Mouse (Mus musculus) sigmoid colon, adult 10 weeks (tissue): ENCODE measurements around the gene Tmem102. TPM values are rescaled to one million over a fixed set of nuclear protein-coding genes. Genes with fewer than 3 reads are reported as not detected.

Experiments
- polyA plus RNA-seq: library from polyadenylated mRNA; stranded (reverse); fragments of 350-450 nt; fragmentation: Illumina TruSeq; extraction: RNeasy Lipid Tissue Mini Kit (QIAGEN cat#74804); gene quantifications from one replicate; pipeline ENCODE4 v1.2.3, GENCODE M21; 2014; ENCODE audit warnings: low read depth, low replicate concordance

Tmem102 gene
- 11.7 TPM for polyA plus RNA-seq

GRCm38 (mm10) chr11:69804972-69805909 lies at the start of gene Tmem102:
Gene Tmem102, minus strand, starts transcription at chr11:69805624.

DNA sequence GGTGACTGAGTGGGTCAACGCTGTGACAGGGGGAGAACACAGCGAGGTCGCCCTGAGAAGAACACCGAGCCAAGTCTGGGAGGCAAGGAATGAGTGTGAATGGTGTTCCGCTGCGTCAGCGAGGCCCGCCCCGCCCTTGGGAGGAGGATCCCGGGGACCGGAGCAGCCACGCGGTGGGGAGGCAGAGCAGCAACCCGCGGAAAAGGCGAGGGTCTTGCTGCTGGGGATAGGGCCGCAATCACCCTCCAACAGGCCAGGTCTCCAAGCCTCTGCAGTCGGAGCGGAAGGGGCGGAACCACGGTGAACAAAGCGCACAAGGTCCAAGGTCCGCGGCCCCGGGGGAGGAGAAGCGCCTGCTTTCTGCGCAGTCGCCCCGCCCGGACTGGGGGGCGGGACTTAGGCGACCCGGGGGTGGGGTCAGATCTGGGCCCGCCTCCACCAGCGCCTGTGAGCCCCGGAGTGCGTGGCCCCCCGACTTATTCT lies 40.8 kb upstream of the Tmem102 start, which contains the start of gene Plscr3:
Gene Plscr3 (plus strand): TSS at position 179 of the 483 bp plus-strand sequence.

GRCm38 (mm10) chr11:69837952-69838713 lies 32.7 kb upstream of the Tmem102 start, which contains the start of gene Tmem256:
Gene Tmem256, plus strand, starts transcription at chr11:69838514.

DNA sequence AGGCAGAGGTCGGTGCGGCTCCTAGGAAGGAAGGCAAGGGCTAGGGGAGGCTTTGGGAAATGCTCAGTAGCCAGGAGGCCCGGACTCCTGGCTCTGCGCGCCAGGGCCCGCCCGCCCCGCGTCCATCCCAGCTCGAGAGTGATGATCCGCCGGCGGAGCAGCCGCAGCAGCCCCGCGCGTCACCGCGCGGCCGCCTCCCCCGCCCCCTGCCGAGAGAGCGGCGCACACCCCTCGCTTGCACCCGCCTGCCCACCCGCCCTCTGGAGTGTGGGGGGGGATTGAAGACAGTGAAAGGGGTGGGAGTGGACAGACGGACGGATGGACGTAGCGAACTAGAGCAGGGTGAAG lies 32.2 kb upstream of the Tmem102 start, which contains the start of gene Nlgn2:
Gene Nlgn2 (minus strand): TSS at position 181 of the 348 bp plus-strand sequence.

GRCm38 (mm10) chr11:69822080-69822479 lies 16.7 kb upstream of the Tmem102 start, which contains the start of gene Spem1:
Gene Spem1, minus strand, starts transcription at chr11:69822180.

GRCm38 (mm10) chr11:69818365-69818764 lies 12.9 kb upstream of the Tmem102 start, which contains the start of gene Spem2:
Gene Spem2, minus strand, starts transcription at chr11:69818465.

GRCm38 (mm10) chr11:69815155-69815554 lies 9.7 kb upstream of the Tmem102 start, which contains the start of gene Gm39566:
Gene Gm39566, minus strand, starts transcription at chr11:69815298.

DNA sequence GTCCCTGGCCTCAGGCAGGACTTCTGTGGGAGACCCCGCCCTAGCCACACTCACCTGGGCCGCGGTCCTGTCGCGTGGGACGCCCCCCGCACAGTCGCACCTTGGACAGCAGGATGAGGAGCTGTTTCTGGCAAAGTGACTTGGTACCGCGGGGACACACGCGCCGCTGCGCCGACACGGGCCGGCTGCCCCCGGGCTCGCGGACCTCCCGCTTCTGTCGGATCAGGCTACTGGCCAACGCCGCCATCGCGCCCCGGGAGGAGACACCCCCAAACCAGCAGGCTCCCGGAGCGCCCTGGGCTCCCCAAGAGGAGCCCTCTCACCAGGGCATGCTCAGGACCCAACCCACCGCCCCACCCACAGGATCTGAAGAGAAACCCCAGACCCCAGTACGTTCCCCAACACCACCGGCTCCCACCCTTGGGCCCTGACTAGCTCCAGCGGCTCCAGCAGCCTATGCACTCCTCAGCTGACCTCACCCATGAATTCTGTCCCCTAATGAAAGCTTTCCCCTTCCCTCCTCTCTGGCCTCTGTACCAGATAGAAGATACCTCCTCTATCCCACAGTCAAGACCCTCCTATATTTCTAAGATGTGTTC lies 3.9 kb downstream of the Tmem102 start, which contains the start of gene Fgf11:
Gene Fgf11 (minus strand): TSS at position 479 of the 599 bp plus-strand sequence.

DNA sequence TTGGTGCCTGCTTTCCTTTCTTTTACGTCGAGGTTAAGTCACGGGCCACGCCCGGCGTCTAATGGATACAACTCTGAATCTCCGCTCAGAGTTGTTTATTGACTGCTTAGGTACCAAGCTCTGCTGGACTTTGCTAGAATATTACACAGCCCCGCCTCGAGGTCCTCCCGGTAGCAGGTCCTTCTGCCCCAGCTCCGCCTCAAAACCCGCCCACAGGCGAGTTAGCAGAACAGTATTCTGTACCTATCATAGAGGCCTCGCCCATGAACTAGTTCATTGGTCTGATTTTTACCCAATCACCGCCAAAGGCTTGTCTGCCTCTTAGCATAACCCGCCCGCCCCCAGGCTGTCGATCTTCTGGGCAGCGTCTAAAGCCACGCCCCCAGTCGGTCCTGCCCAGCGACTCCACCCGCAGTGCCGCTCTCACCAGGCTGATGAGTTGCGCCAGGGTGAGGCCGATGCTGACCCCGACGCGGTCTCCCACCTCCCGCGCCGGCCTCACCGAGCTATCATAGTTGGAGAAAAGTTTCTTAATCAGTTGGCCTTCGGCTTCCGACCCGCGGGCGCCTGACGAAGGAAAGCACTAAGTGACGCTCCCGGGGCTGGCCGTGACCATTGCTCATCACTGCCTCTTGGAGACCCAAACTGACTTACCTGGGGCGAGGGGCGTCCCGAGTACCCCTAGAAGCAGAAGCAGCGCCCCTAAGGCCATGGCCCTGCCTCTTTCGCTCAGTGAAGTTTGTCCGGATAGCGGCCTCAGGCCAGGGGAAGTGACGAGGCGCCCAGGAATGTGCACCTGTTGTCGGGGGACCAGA lies 10.0 kb downstream of the Tmem102 start, which contains the start of gene Chrnb1:
Gene Chrnb1 (minus strand): TSS at position 776 of the 815 bp plus-strand sequence.

GRCm38 (mm10) chr11:69765221-69766125 lies 40.0 kb downstream of the Tmem102 start, which contains the start of gene Zbtb4:
Gene Zbtb4, plus strand, starts transcription at chr11:69765912.

DNA sequence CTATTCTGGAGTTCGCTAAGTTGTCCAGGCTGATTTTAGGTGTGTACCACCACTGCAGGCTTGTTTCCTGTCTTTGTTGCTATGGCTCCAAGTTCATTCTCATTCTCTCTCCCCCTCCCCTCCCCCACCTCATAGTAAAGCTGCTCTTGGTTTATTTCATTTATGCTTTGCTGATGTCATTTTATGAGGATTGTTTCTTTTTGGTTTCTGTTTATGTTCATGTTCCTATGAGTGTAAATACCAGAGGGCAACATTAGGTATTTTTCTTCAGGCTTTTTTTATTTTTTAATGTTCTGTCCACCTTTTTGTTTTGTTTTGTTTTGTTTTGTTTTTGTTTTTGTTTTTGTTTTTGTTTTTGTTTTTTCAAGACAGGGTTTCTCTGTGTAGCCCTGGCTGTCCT lies 43.6 kb downstream of the Tmem102 start, which contains the start of gene Slc35g3:
Gene Slc35g3 (minus strand): TSS at position 101 of the 400 bp plus-strand sequence.

DNA sequence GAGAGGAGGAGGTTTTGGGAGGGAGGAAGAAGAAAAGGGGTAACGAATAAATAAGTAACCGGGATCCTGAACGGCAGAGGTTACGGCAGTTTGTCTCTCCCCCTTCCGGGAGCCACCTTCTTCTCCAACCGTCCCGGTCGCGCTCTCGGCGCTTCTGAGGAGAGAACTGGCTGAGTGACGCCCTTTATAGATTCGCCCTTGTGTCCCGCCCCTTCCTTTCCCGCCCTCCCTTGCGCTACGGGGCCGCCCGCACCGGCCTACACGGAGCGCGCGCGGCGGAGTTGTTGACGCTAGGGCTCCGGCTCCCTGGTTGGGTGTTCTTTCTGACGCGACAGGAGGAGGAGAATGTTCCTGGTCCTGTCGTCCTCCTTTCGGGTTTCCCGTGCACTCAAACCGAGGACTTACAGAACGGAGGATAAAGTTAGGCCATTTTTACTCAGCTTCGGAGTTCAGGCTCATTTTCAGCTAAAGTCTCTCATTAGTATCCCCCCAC lies 46.9 kb downstream of the Tmem102 start, which contains the start of gene Polr2a:
Gene Polr2a (minus strand): TSS at position 160 of the 493 bp plus-strand sequence.

Other genes starting within 250 kb of the Tmem102 start
- 0.38 TPM for gene Efnb3, start 245.4 kb downstream of the Tmem102 start, polyA plus RNA-seq
- 1.9 TPM for gene Wrap53, start 225.4 kb downstream of the Tmem102 start, polyA plus RNA-seq
- gene Trp53, start 225.3 kb downstream of the Tmem102 start, polyA plus RNA-seq = 6.8 TPM
- gene Atp1b2, start 199.7 kb downstream of the Tmem102 start, polyA plus RNA-seq = 6.9 TPM
- gene Shbg, start 187.7 kb downstream of the Tmem102 start, polyA plus RNA-seq = not detected
- 1.7 TPM for gene Sat2, start 183.6 kb downstream of the Tmem102 start, polyA plus RNA-seq
- gene Fxr2, start 172.6 kb downstream of the Tmem102 start, polyA plus RNA-seq = 12.4 TPM
- gene Sox15, start 150.3 kb downstream of the Tmem102 start, polyA plus RNA-seq = not detected
- gene Mpdu1, start 143.0 kb downstream of the Tmem102 start, polyA plus RNA-seq = 20.3 TPM
- 2.6 TPM for gene Cd68, start 139.5 kb downstream of the Tmem102 start, polyA plus RNA-seq
- 463 TPM for gene Eif4a1, start 133.2 kb downstream of the Tmem102 start, polyA plus RNA-seq
- 129 TPM for gene Senp3, start 123.5 kb downstream of the Tmem102 start, polyA plus RNA-seq
- 38.2 TPM for gene Tnfsf13, start 119.8 kb downstream of the Tmem102 start, polyA plus RNA-seq
- gene Tnfsf12, start 109.8 kb downstream of the Tmem102 start, polyA plus RNA-seq = 1.6 TPM
- gene Tnfsfm13, start 109.5 kb downstream of the Tmem102 start, polyA plus RNA-seq = 8.2 TPM
- gene Polr2a, start 47.0 kb downstream of the Tmem102 start, polyA plus RNA-seq = 25.7 TPM
- gene Slc35g3, start 43.7 kb downstream of the Tmem102 start, polyA plus RNA-seq = not detected
- 17.7 TPM for gene Zbtb4, start 39.7 kb downstream of the Tmem102 start, polyA plus RNA-seq
- 4.0 TPM for gene Chrnb1, start 9.7 kb downstream of the Tmem102 start, polyA plus RNA-seq
- 9.5 TPM for gene Fgf11, start 3.8 kb downstream of the Tmem102 start, polyA plus RNA-seq
- not detected for gene Gm39566, start 9.7 kb upstream of the Tmem102 start, polyA plus RNA-seq
- gene Spem2, start 12.8 kb upstream of the Tmem102 start, polyA plus RNA-seq = not detected
- gene Spem1, start 16.6 kb upstream of the Tmem102 start, polyA plus RNA-seq = not detected
- gene Nlgn2, start 32.2 kb upstream of the Tmem102 start, polyA plus RNA-seq = 0.88 TPM
- 18.5 TPM for gene Tmem256, start 32.9 kb upstream of the Tmem102 start, polyA plus RNA-seq
- 0.98 TPM for gene Plscr3, start 40.8 kb upstream of the Tmem102 start, polyA plus RNA-seq
- 5.4 TPM for gene Tnk1, start 53.1 kb upstream of the Tmem102 start, polyA plus RNA-seq
- gene Tmem95, start 72.4 kb upstream of the Tmem102 start, polyA plus RNA-seq = not detected
- gene Kctd11, start 75.8 kb upstream of the Tmem102 start, polyA plus RNA-seq = 2.9 TPM
- 0.57 TPM for gene Acap1, start 89.9 kb upstream of the Tmem102 start, polyA plus RNA-seq
- gene 2810408A11Rik, start 95.4 kb upstream of the Tmem102 start, polyA plus RNA-seq = 3.7 TPM
- 2.6 TPM for gene Neurl4, start 95.4 kb upstream of the Tmem102 start, polyA plus RNA-seq
- gene Gps2, start 108.3 kb upstream of the Tmem102 start, polyA plus RNA-seq = 18.3 TPM
- 144 TPM for gene Eif5a, start 116.3 kb upstream of the Tmem102 start, polyA plus RNA-seq
- gene Ybx2, start 130.2 kb upstream of the Tmem102 start, polyA plus RNA-seq = 22.3 TPM
- gene Slc2a4, start 142.6 kb upstream of the Tmem102 start, polyA plus RNA-seq = 0.98 TPM
- gene Cldn7, start 159.2 kb upstream of the Tmem102 start, polyA plus RNA-seq = 214 TPM
- 55.0 TPM for gene Ctdnep1, start 175.5 kb upstream of the Tmem102 start, polyA plus RNA-seq
- gene Elp5, start 176.9 kb upstream of the Tmem102 start, polyA plus RNA-seq = 5.0 TPM
- gene Gabarap, start 185.5 kb upstream of the Tmem102 start, polyA plus RNA-seq = 508 TPM
- gene Phf23, start 190.2 kb upstream of the Tmem102 start, polyA plus RNA-seq = 22.4 TPM
- 0.63 TPM for gene Dvl2, start 195.0 kb upstream of the Tmem102 start, polyA plus RNA-seq
- 9.9 TPM for gene Acadvl, start 209.8 kb upstream of the Tmem102 start, polyA plus RNA-seq
- gene Dlg4, start 211.3 kb upstream of the Tmem102 start, polyA plus RNA-seq = 1.0 TPM
- not detected for gene Asgr1, start 248.5 kb upstream of the Tmem102 start, polyA plus RNA-seq